Mouse (Mus musculus): ENCODE data around the gene Ptpn14. TPM values are rescaled to one million over a fixed set of nuclear protein-coding genes. Genes with fewer than 3 reads are reported as not detected.

The Ptpn14 gene
- total RNA-seq, 1 experiment from 2014 or later, result 2.3 TPM

- ATAC-seq (replicated peaks; ENCODE audit: low read depth, poor library complexity, severe bottlenecking), result peak; percentile 29
Observed at GRCm38 (mm10) chr1:189883531-189884170, 155.6 kb downstream of the Ptpn14 start.

- no peak for ATAC-seq (replicated peaks; ENCODE audit: low read depth, poor library complexity, severe bottlenecking)
Observed at GRCm38 (mm10) chr1:189884951-189885350, 156.9 kb downstream of the Ptpn14 start.

- no peak for ATAC-seq (replicated peaks; ENCODE audit: low read depth, poor library complexity, severe bottlenecking)
Observed at GRCm38 (mm10) chr1:189885975-189886374, 157.9 kb downstream of the Ptpn14 start.

GRCm38 (mm10) chr1:189887518-189887917 lies 159.4 kb downstream of the Ptpn14 start:
- peak; percentile 85 for ATAC-seq (replicated peaks; ENCODE audit: low read depth, poor library complexity, severe bottlenecking)

GRCm38 (mm10) chr1:189888749-189889148 lies 160.7 kb downstream of the Ptpn14 start:
- no peak for ATAC-seq (replicated peaks; ENCODE audit: low read depth, poor library complexity, severe bottlenecking)

- no peak for ATAC-seq (replicated peaks; ENCODE audit: low read depth, poor library complexity, severe bottlenecking)
Observed at GRCm38 (mm10) chr1:189894191-189894590, 166.1 kb downstream of the Ptpn14 start.

- ATAC-seq (replicated peaks; ENCODE audit: low read depth, poor library complexity, severe bottlenecking), result no peak
Observed at GRCm38 (mm10) chr1:189897861-189898260, 169.8 kb downstream of the Ptpn14 start.

GRCm38 (mm10) chr1:189898708-189899107 lies 170.6 kb downstream of the Ptpn14 start:
- no peak for ATAC-seq (replicated peaks; ENCODE audit: low read depth, poor library complexity, severe bottlenecking)

- no peak for ATAC-seq (replicated peaks; ENCODE audit: low read depth, poor library complexity, severe bottlenecking)
Observed at GRCm38 (mm10) chr1:189899526-189899925, 171.5 kb downstream of the Ptpn14 start.

- ATAC-seq (replicated peaks; ENCODE audit: low read depth, poor library complexity, severe bottlenecking), result no peak
Observed at GRCm38 (mm10) chr1:189902413-189902812, 174.3 kb downstream of the Ptpn14 start.

GRCm38 (mm10) chr1:189903169-189903568 lies 175.1 kb downstream of the Ptpn14 start:
- ATAC-seq (replicated peaks; ENCODE audit: low read depth, poor library complexity, severe bottlenecking), result no peak

GRCm38 (mm10) chr1:189910685-189911345 lies 182.7 kb downstream of the Ptpn14 start:
- no peak for ATAC-seq (replicated peaks; ENCODE audit: low read depth, poor library complexity, severe bottlenecking)

- no peak for ATAC-seq (replicated peaks; ENCODE audit: low read depth, poor library complexity, severe bottlenecking)
Observed at GRCm38 (mm10) chr1:189913093-189913760, 185.2 kb downstream of the Ptpn14 start.

GRCm38 (mm10) chr1:189916422-189917125 lies 188.5 kb downstream of the Ptpn14 start:
- no peak for ATAC-seq (replicated peaks; ENCODE audit: low read depth, poor library complexity, severe bottlenecking)

GRCm38 (mm10) chr1:189917126-189917500 lies 189.0 kb downstream of the Ptpn14 start:
- ATAC-seq (replicated peaks; ENCODE audit: low read depth, poor library complexity, severe bottlenecking), result no peak

GRCm38 (mm10) chr1:189919756-189920155 lies 191.7 kb downstream of the Ptpn14 start:
- no peak for ATAC-seq (replicated peaks; ENCODE audit: low read depth, poor library complexity, severe bottlenecking)

GRCm38 (mm10) chr1:189920701-189921567 lies 192.9 kb downstream of the Ptpn14 start:
- ATAC-seq (replicated peaks; ENCODE audit: low read depth, poor library complexity, severe bottlenecking), result peak; percentile 37

GRCm38 (mm10) chr1:189921568-189921817 lies 193.4 kb downstream of the Ptpn14 start:
- no peak for ATAC-seq (replicated peaks; ENCODE audit: low read depth, poor library complexity, severe bottlenecking)

- peak; percentile 81 for ATAC-seq (replicated peaks; ENCODE audit: low read depth, poor library complexity, severe bottlenecking)
Observed at GRCm38 (mm10) chr1:189921818-189922592, 193.9 kb downstream of the Ptpn14 start, which contains the start of gene Smyd2. TSS of gene Smyd2 (minus strand) at chr1:189922363.
